Mouse (Mus musculus): Measurements from ENCODE around the gene Gm3453.
"Not testable (repeated sequence)": the region's sequence is repeated elsewhere in the genome, so short reads cannot be mapped to it uniquely, and the experiment has no call there.

Gm3453 gene

DNA sequence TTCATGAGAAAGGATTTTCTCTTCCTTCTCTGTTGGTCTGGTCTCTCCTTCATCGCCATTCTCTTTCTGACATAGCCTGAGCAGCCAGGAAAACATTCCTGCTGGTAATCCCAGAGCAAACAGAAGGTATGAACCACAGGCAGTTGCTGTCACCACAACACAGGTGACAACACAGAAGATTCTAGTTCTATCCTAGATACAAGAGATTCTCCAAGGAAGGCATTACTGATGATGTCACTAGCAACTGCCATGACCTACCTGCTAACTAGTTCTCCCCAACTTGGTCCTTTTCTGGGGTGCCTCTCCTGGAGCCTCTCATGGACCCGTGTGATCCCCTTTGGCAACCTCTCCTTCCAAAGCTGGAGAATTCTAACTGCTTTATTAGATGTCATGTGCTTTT lies at the start of gene Gm3453:
TSS of gene Gm3453 (minus strand) at position 101 of the 400 bp plus-strand sequence.
- DNase-seq, result not testable (repeated sequence)

DNA sequence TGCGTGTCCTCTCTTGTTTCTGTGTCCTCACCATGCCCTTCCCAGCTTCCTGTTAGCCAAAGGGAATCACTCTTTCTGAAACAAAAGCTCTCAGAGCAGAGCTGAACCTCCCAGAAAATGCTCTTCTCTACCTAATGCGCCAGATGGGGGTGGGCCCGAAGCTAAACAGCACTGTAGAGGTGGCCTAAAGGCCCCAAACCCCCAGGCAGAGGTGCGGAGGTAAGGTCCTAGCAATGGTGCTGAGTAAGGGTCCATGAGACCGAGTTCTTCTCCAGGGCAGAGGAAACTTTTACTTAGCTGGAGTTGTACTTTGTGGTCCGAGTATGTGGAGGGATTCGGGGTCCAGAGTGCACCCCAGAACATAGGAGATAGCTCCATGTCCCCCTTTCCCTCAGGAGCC lies 8.2 kb upstream of the Gm3453 start:
- DNase-seq, result peak; percentile 2

DNA sequence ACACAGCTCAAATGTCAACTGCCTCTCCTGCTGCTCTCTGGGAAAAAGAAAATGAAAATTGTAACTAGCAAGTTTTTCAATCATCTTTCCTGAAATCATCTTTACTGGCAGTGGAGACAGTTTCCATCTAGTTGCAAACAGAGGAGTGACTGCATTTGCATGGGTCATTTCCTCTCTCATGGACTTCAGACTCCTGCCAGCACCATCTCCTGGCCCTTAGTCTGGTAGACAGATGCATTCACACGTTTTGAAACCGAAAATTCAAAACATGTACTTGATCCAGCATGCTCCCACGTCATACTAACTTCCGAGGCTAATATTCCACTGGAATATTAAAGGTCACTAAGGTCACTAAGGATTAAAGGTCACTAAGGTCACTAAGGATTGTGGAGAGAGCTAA lies 16.5 kb downstream of the Gm3453 start:
- DNase-seq, result not testable (repeated sequence)

DNA sequence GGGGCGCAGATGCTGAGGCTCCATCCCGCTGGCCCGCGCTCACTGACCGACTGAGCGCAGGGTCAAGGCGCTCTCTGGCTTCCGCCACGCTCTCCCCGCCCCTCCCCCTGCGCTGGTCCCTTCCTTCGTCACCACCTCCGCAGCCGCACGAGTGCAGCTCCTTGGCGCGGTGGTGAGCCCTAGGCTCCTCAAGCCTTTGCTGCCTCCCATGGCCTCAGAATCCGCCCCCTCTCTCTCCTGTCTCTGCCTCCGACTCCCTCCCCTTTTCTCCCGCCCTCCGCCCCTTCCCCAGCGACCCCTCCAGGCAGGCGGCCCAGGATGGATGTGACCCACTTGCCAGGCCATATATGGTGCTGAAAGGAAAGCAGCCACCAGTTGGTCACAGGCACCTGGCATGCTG lies 17.3 kb downstream of the Gm3453 start, which contains the start of gene Gm3248:
TSS of gene Gm3248 (minus strand) at position 111 of the 400 bp plus-strand sequence.
- DNase-seq, result peak; percentile 2

DNA sequence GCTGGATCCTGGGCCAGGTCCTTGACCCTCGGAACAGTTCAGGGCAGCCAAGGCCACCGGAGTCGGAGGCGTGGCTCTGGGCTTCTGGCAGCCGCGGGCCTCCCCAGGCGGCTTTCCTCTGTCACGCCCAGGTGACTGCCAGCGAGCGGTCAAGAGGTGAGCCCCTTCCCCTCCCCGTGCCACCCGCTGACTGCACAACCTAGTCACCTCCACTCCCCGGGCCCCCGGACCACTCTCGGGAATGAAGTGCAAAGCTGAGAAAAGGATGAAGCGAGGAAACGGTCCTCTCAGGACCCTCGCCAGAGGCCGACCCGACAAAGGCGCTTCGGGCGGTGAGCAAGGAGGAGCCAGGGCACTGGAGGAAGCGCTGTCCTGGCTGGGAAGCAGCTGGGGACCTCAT lies 17.8 kb downstream of the Gm3453 start:
- peak; percentile 8 for DNase-seq

DNA sequence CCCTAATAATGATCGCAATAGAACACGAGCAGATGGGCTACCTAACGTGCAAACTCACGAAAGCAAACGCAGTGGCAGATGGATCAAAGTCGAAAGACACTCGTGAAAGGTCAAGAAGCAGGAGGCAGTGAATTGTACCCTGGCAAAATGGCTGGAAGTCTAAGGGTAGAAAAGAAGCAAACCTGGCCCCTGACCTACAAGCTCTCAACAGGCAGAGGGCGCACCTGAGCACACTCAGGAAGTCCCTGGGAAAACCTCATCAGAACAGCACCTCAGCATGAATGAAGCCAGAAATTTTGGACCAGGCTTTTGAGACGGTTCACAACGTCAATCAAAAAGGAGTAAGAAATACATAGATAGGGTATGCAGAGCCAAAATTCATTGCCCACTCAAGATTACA lies 18.5 kb downstream of the Gm3453 start:
- peak; percentile 25 for DNase-seq

DNA sequence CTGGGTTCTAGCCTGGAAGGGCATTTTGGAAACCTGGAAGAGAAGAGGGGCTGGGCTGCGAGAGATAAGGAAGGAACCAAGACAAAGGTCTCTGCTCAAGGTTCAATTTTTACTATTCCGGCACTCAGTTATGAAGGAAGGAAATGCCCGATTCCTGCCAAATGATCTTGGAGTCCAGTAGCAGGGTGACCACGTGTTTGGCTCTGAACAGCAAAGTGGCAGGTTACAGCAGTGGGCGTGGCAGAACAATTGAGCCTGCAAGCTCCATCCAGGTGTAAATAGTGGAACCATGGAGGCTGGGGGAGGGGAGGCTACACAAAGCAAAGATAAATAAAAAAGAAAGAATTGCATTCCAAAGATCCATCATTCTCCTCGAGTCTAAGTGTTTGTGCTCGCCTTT lies 55.7 kb downstream of the Gm3453 start:
- not testable (repeated sequence) for DNase-seq
